Mouse (Mus musculus): ENCODE results near the gene Vmn1r127.
"Not testable (repeated sequence)": the region's sequence is repeated elsewhere in the genome, so short reads cannot be mapped to it uniquely, and the experiment has no call there.

Gene Vmn1r127

DNA sequence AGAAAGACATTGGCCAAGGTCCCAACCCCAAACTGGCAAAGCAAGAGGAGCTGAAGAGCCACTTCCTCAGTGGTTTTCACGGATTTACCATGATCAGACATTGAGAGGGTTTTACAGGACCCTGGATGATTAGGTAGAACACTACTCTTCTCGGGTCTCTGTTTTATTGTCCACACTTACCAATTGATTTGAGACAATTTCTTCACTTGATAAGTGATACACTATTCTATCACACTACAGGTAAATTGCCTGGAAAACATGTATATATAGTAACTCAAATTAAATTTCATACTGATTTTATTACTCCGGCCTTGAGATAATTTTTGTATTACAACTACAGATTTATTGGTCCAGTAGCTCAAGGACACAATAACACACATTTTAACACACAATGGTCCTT is at the start of gene Vmn1r127:
Gene Vmn1r127 (minus strand): TSS at position 101 of the 400 bp plus-strand sequence.
- DNase-seq (ENCODE audit: low spot score in 2 of 2): not testable (repeated sequence)

DNA sequence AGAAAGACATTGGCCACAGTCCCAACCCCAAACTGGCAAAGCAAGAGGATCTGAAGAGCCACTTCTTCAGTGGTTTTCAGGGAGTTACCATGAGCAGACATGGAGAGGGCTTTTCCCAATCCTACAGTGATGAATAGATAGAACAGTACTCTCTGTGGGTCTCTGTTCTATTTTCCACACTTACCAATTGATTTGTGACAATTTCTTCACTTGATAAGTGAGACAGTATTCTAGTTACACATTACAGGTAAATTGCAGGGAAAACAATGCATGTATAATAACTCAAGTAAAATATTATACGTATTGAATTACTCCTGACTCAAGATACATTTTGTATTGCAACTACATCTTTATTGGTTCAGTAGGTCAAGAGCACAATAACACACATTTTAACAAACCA is 41.5 kb upstream of the Vmn1r127 start, which contains the start of gene Vmn1r129:
Gene Vmn1r129 (minus strand): TSS at position 101 of the 400 bp plus-strand sequence.
- DNase-seq (ENCODE audit: low spot score in 2 of 2): not testable (repeated sequence)

DNA sequence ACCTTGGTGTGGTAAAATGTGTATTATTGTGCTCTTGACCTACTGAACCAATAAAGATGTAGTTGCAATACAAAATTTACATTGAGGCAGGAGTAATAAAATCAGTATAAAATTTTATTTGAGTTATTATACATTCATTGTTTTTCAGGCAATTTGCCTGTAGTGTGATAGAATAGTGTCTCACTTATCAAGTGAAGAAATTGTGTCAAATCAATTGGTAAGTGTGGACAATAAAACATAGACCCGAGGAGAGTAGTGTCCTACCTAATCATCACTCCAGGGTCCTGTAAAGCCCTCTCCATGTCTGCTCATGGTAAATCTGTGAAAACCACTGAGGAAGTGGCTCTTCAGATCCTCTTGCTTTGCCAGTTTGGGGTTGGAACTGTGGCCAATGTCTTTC is 29.4 kb upstream of the Vmn1r127 start, which contains the start of gene Vmn1r128:
Gene Vmn1r128 (plus strand): TSS at position 301 of the 400 bp plus-strand sequence.
- DNase-seq (ENCODE audit: low spot score in 2 of 2): not testable (repeated sequence)

DNA sequence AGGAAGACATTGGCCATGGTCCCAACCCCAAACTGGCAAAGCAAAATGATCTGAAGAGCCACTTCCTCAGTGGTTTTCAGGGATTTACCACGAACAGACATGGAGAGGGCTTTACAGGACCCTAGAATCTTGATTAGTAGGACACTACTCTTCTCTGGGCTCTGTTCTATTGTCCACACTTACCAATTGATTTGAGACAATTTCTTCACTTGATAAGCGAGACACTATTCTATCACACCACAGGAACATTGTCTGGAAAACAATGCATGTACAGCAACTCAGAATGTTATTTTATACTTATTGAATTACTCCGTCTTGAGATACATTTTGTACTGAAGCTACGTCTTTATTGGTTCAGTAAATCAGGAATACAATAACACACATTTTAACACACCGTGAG is 18.3 kb downstream of the Vmn1r127 start, which contains the start of gene Vmn1r126:
Gene Vmn1r126 (minus strand): TSS at position 101 of the 400 bp plus-strand sequence.
- DNase-seq (ENCODE audit: low spot score in 2 of 2): not testable (repeated sequence)

DNA sequence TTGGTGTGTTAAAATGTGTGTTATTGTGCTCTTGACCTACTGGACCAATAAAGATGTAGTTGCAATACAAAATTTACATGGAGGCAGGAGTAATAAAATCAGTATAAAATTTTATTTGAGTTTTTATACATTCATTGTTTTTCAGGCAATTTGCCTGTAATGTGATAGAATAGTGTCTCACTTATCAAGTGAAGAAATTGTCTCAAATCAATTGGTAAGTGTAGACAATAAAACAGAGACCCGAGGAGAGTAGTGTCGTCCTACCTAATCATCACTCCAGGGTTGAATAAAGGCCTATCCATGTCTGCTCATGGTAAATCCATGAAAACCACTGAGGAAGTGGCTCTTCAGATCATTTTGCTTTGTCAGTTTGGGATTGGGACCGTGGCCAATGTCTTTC is 47.8 kb downstream of the Vmn1r127 start, which contains the start of gene Vmn1r125:
Gene Vmn1r125 (plus strand): TSS at position 301 of the 400 bp plus-strand sequence.
- not testable (repeated sequence) for DNase-seq (ENCODE audit: low spot score in 2 of 2)

All from spleen, postnatal 36 days (tissue).